Mouse (Mus musculus): ENCODE data around the gene Mamdc4. TPM values are rescaled to one million over a fixed set of nuclear protein-coding genes. Genes with fewer than 3 reads are reported as not detected.
A peak's percentile ranks its signal among the peaks of the same experiment; 100 is the strongest.
"Not testable (repeated sequence)": the region's sequence is repeated elsewhere in the genome, so short reads cannot be mapped to it uniquely, and the experiment has no call there.

Mamdc4 gene
- total RNA-seq, 1 experiment from 2014 or later, result 4.6 TPM

GRCm38 (mm10) chr2:25560551-25560950 is 14.1 kb downstream of the Mamdc4 start:
- no peak for DNase-seq

GRCm38 (mm10) chr2:25558774-25559173 is 15.9 kb downstream of the Mamdc4 start:
- no peak for DNase-seq

- DNase-seq, result no peak
Observed at GRCm38 (mm10) chr2:25557964-25558360, 16.7 kb downstream of the Mamdc4 start.

GRCm38 (mm10) chr2:25557221-25557963 is 17.3 kb downstream of the Mamdc4 start, which contains the start of gene Edf1:
TSS of gene Edf1 (plus strand) at chr2:25557847.
- DNase-seq, result peak; percentile 98

GRCm38 (mm10) chr2:25556296-25556695 is 18.3 kb downstream of the Mamdc4 start:
- no peak for DNase-seq

- DNase-seq, result not testable (repeated sequence)
Observed at GRCm38 (mm10) chr2:25555479-25555878, 19.2 kb downstream of the Mamdc4 start.

- not testable (repeated sequence) for DNase-seq
Observed at GRCm38 (mm10) chr2:25553171-25553786, 21.4 kb downstream of the Mamdc4 start.

GRCm38 (mm10) chr2:25551186-25551585 is 23.5 kb downstream of the Mamdc4 start:
- peak; percentile 59 for DNase-seq

GRCm38 (mm10) chr2:25549021-25549991 is 25.3 kb downstream of the Mamdc4 start:
- no peak for DNase-seq

- DNase-seq, result peak; percentile 98
Observed at GRCm38 (mm10) chr2:25546811-25547491, 27.7 kb downstream of the Mamdc4 start, which contains the start of gene Traf2. TSS of gene Traf2 (minus strand) at chr2:25546940.

GRCm38 (mm10) chr2:25545996-25546810 is 28.4 kb downstream of the Mamdc4 start:
- peak; percentile 83 for DNase-seq

- DNase-seq, result no peak
Observed at GRCm38 (mm10) chr2:25541644-25542367, 32.8 kb downstream of the Mamdc4 start.

- DNase-seq, result no peak
Observed at GRCm38 (mm10) chr2:25540541-25540948, 34.1 kb downstream of the Mamdc4 start.

GRCm38 (mm10) chr2:25536531-25536930 is 38.1 kb downstream of the Mamdc4 start:
- DNase-seq, result peak; percentile 70

- DNase-seq, result no peak
Observed at GRCm38 (mm10) chr2:25534866-25535182, 39.8 kb downstream of the Mamdc4 start.

- peak; percentile 89 for DNase-seq
Observed at GRCm38 (mm10) chr2:25534178-25534865, 40.3 kb downstream of the Mamdc4 start.

GRCm38 (mm10) chr2:25533707-25534106 is 40.9 kb downstream of the Mamdc4 start:
- DNase-seq, result no peak

- no peak for DNase-seq
Observed at GRCm38 (mm10) chr2:25526510-25527302, 47.9 kb downstream of the Mamdc4 start.

All from adrenal gland, postnatal 25 days (tissue).